In the genomic region with DNA sequence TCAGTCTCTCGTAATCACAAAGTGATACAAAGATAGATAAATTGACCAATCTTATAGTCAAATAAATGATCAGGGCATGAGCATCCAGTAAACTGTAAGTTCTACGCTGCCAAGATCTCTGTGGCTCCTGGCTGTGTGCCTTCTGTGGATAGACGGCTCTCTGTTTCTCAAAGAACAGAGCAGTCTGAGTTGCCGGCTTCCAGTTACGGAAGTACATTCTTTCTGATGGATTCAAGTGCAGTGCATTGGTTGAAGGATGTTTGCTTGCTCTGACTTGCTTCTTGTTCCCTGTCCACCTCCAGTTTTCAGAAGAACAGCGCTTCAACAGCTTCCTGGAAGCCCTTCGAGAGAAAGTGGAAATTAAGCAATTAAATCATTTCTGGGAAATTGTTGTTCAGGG, we compare ENCODE assay signal across 25 mouse cellular contexts.
A peak's percentile ranks its signal among the peaks of the same experiment; 100 is the strongest.
DNase-seq lines count a peak whose midpoint lies in the region; ATAC-seq lines count a peak whose summit lies in the region.
"Had no signal": no experiment of that assay in that cellular context is flagged by ENCODE, and none has a peak within 500 bp of the region (broad histone marks: within the 10 kb centered on the region; RNA-seq: fewer than 3 reads in every experiment).

No protein-coding gene starts in this region.

- no peak overlapping the region for H3K27ac ChIP-seq in embryonic facial prominence, embryonic 14.5 days (replicated peaks; ENCODE audit: low read depth, low read length)
- no peak overlapping the region for H3K27ac ChIP-seq in embryonic facial prominence, embryonic 10.5 days (replicated peaks)
- H3K27ac ChIP-seq: embryonic facial prominence, embryonic 12.5 days; gastrocnemius, adult 2 months; heart, embryonic 15.5 days; hindbrain, embryonic 14.5 days; kidney, postnatal 0 days; left cerebral cortex, adult 2 months; limb, embryonic 15.5 days; liver, embryonic 14.5 days; midbrain, embryonic 12.5 days had no signal

- H3K4me3 ChIP-seq in embryonic facial prominence, embryonic 14.5 days (ENCODE audit: low read depth, low read length) = no peak overlapping the region
- H3K4me3 ChIP-seq in embryonic facial prominence, embryonic 10.5 days = no peak overlapping the region
- H3K4me3 ChIP-seq: embryonic facial prominence, embryonic 12.5 days; gastrocnemius, adult 2 months; heart, embryonic 15.5 days; left cerebral cortex, adult 2 months; limb, embryonic 15.5 days; midbrain, embryonic 12.5 days had no signal

- 70% methylated on average over 7 of the region's 7 CpGs for WGBS in embryonic facial prominence, embryonic 14.5 days
- 94% methylated on average over 7 of the region's 7 CpGs for WGBS in embryonic facial prominence, embryonic 10.5 days

- H3K9me3 ChIP-seq in embryonic facial prominence, embryonic 14.5 days (ENCODE audit: control insufficient read depth, low read length) = no peaks in the 10 kb centered on the region
- H3K9me3 ChIP-seq in embryonic facial prominence, embryonic 10.5 days = no peaks in the 10 kb centered on the region
- H3K9me3 ChIP-seq: embryonic facial prominence, embryonic 12.5 days; heart, embryonic 15.5 days; limb, embryonic 15.5 days; midbrain, embryonic 12.5 days had no signal

- H3K4me1 ChIP-seq in embryonic facial prominence, embryonic 14.5 days (ENCODE audit: control insufficient read depth, insufficient read depth, low read length) = no peaks in the 10 kb centered on the region
- no peaks in the 10 kb centered on the region for H3K4me1 ChIP-seq in embryonic facial prominence, embryonic 10.5 days
- H3K4me1 ChIP-seq: embryonic facial prominence, embryonic 12.5 days; heart, embryonic 15.5 days; limb, embryonic 15.5 days; midbrain, embryonic 12.5 days had no signal

- no peak overlapping the region for H3K4me2 ChIP-seq in embryonic facial prominence, embryonic 14.5 days (ENCODE audit: low read depth, low read length)
- H3K4me2 ChIP-seq: embryonic facial prominence, embryonic 12.5 days; heart, embryonic 15.5 days; hindbrain, embryonic 14.5 days; limb, embryonic 15.5 days; midbrain, embryonic 12.5 days had no signal

- peaks cover 24% of the 10 kb centered on the region for H3K36me3 ChIP-seq in embryonic facial prominence, embryonic 14.5 days (ENCODE audit: control insufficient read depth, insufficient read depth, low read length)
- H3K36me3 ChIP-seq in embryonic facial prominence, embryonic 10.5 days (replicated peaks) = peaks cover 69% of the 10 kb centered on the region
- H3K36me3 ChIP-seq: heart, embryonic 15.5 days had no signal

- DNase-seq in embryonic facial prominence, embryonic 14.5 days (ENCODE audit: low spot score) = peak; percentile 63
- DNase-seq in embryonic facial prominence, embryonic 10.5 days (ENCODE audit: low spot score) = no peak
- DNase-seq in Muller cell, postnatal 12 days (ENCODE audit: inconsistent ontology term) = peak; percentile 43
- DNase-seq in fat pad, adult 2 months (ENCODE audit: extremely low read depth, low read depth, low spot score) = peak; percentile 54
- peak; percentile 19 for DNase-seq in lung, postnatal 10 days
- no peak for DNase-seq in frontal cortex, postnatal 14 days (ENCODE audit: low spot score in 2 of 2)
- DNase-seq in urinary bladder, adult 2 months (ENCODE audit: low spot score) = no peak
- no peak for DNase-seq in cerebellum, adult 9-11 months
- DNase-seq: adrenal gland, adult 8-10 months; cerebellum, adult 18-20 months; gastrocnemius, adult 2 months; heart, postnatal 36 days; kidney, adult 2 months; left cerebral cortex, postnatal 4 days; thymus, postnatal 25 days had no signal

- H3K9ac ChIP-seq in embryonic facial prominence, embryonic 14.5 days (ENCODE audit: low read depth, low read length) = no peak overlapping the region
- H3K9ac ChIP-seq: embryonic facial prominence, embryonic 12.5 days; heart, embryonic 15.5 days; hindbrain, embryonic 14.5 days; limb, embryonic 15.5 days; liver, embryonic 14.5 days; midbrain, embryonic 12.5 days had no signal

- no peaks in the 10 kb centered on the region for H3K27me3 ChIP-seq in embryonic facial prominence, embryonic 14.5 days (replicated peaks; ENCODE audit: control insufficient read depth, insufficient read depth, low read length)
- no peaks in the 10 kb centered on the region for H3K27me3 ChIP-seq in embryonic facial prominence, embryonic 10.5 days (replicated peaks; ENCODE audit: low read depth, poor library complexity, severe bottlenecking)
- H3K27me3 ChIP-seq: embryonic facial prominence, embryonic 12.5 days; heart, embryonic 15.5 days; limb, embryonic 15.5 days; midbrain, embryonic 12.5 days; Patski had no signal

- no peak for ATAC-seq in embryonic facial prominence, embryonic 14.5 days (ENCODE audit: low read depth)
- ATAC-seq: CD4-positive, CD25-positive, alpha-beta regulatory T cell, adult 4 months; Patski had no signal

Comparison
In these comparisons a context has a peak if more than half of its experiments do, and no peak if none do; other contexts are left out.
1. DNase-seq: peak in embryonic facial prominence, embryonic 14.5 days (single experiment), Muller cell, postnatal 12 days (single experiment), fat pad, adult 2 months (single experiment) and lung, postnatal 10 days (single experiment); none in embryonic facial prominence, embryonic 10.5 days (single experiment), frontal cortex, postnatal 14 days (0 of 2), urinary bladder, adult 2 months (single experiment) and cerebellum, adult 9-11 months (single experiment).